Mouse (Mus musculus): Measurements from ENCODE around the gene Fbxl15.

Fbxl15 gene

GRCm38 (mm10) chr19:46308706-46309435 is 19.1 kb upstream of the Fbxl15 start:
- DNase-seq (ENCODE audit: low spot score), result no peak

DNA sequence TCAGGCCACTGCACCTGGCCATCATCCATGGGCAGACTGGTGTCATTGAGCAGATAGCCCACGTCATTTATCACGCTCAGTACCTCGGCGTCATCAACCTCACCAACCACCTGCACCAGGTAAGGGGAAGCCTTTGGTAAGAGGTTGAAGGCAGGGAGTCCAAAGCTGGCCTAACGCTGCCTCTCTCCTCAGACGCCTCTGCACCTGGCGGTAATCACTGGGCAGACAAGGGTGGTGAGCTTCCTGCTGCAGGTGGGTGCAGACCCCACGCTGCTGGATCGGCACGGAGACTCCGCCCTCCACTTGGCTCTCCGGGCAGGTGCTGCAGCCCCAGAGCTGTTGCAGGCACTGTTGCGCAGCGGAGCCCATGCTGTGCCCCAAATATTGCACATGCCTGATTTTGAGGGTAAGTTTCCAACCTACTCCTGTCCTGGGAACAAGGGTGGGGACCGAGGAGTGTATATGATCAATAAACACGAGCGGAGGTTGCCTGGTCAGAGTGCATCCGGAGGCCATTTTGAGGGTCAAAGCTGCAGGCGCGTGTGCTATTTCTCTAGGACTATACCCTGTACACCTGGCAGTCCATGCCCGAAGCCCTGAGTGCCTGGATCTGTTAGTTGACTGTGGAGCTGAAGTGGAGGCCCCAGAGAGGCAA is 18.2 kb upstream of the Fbxl15 start:
- no peak for DNase-seq (ENCODE audit: low spot score)

GRCm38 (mm10) chr19:46310312-46310865 is 17.6 kb upstream of the Fbxl15 start:
- no peak for DNase-seq (ENCODE audit: low spot score)

DNA sequence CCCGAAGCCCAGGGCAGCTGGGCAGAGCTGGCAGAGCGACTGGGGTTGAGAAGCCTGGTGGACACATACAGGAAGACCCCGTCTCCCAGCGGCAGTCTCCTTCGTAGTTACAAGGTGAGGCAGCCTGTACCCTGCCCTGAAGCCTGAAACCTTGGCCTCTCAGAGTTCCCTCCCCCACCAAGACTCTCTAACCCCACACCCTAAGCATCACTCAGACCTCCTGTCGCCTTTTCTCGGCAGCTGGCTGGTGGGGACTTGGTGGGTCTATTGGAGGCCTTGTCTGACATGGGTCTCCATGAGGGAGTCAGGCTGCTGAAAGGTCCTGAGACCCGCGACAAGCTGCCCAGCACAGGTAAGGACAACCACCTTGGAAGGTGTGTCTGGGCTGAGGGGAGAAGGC is 16.6 kb upstream of the Fbxl15 start:
- no peak for DNase-seq (ENCODE audit: low spot score)

- no peak for DNase-seq (ENCODE audit: low spot score)
Observed at GRCm38 (mm10) chr19:46312566-46312965, 15.4 kb upstream of the Fbxl15 start.

DNA sequence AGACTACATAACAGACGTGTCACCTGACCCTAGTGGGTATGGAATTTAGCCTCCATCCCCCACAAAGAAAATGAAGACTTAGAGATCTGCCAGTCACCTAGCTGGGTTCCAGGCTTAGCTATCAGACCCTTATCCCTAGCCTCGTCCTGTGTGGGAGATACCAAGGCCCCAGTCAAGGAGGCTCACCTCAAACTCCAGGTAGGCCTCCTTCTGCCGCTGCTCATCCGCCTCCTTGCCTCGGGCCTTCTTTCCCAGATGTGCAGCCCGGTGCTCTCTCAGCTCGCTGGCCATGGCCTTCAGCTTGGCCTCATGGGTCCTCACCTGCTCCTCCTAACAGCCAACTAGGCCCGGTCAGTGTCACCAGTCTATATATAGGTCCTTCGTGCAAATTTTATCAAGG is 14.9 kb upstream of the Fbxl15 start:
- DNase-seq (ENCODE audit: low spot score), result no peak

- no peak for DNase-seq (ENCODE audit: low spot score)
Observed at GRCm38 (mm10) chr19:46313591-46313990, 14.4 kb upstream of the Fbxl15 start.

- no peak for DNase-seq (ENCODE audit: low spot score)
Observed at GRCm38 (mm10) chr19:46314151-46314601, 13.8 kb upstream of the Fbxl15 start.

GRCm38 (mm10) chr19:46314872-46315742 is 12.9 kb upstream of the Fbxl15 start:
- DNase-seq (ENCODE audit: low spot score), result no peak

DNA sequence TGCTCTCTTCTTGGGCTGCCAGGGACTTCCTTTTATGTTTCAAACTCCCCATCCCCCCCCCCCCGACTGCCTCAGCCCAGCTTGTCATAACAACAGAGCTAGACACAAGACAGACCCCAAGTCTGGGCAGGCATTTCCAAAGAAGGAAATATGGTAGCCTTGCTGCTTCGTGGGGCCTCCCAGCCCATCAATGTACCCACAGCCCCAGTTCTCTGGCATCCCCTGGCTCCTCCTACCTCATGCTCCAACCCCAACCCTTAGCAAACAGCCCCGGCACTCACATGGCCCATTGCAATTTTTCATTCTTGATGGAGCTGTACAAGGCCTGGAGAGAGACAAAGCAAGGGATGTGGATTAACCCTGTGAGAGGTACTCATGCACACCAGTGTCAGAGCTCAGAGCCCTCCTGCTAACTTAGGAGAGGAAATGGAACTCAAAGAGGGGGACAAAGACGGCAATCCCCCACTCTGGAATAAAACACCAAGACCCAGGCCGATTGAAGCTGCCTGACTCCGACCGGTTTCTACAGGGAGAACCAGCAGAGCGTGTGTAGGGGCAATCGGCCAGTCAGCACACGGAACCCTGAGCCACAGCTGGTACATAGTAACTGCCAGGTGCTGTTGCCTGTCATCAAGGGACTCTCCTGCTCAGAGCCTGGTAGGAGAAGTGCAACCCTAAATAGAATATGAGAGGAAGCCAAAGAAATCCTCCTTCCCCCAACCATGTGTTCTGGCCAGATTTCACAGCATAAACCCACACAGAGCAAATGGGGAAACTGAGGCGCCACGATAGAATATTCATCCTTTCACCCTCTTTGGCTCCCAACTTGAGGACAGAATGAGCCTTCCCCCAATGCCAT is 12.0 kb upstream of the Fbxl15 start:
- DNase-seq (ENCODE audit: low spot score), result no peak

DNA sequence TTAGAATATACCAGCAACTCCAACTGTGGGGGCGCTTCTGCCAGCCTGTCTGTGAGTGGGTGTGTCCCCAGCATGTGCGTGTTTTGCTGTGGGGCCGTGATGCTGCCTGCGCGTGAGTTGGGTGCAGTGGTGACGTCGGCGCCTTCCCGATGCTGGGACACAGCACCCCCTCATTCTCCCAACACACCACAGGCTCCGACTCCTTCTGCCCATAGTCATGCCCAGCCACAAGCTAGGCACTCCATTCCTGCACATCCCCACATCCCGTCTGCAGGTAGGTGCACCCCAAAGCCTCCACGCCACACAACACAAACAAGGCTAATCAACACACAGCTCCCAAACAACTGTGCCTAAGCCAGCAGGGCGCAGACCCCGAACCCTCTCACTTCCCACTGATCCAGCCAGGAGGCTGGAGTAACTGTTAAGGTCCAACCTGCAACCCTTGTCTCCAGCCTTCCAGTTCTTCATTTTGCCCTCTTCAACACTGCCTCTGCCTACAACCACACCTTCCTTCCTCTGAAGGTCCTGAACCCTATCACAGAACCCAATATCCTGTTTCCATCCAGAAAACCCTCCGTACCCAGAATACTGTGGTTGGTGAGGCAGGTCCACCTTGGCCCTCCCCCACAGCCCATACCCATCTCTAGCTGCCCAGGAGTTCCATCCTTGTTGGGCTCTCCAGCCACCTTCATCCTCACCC is 11.0 kb upstream of the Fbxl15 start:
- no peak for DNase-seq (ENCODE audit: low spot score)

DNA sequence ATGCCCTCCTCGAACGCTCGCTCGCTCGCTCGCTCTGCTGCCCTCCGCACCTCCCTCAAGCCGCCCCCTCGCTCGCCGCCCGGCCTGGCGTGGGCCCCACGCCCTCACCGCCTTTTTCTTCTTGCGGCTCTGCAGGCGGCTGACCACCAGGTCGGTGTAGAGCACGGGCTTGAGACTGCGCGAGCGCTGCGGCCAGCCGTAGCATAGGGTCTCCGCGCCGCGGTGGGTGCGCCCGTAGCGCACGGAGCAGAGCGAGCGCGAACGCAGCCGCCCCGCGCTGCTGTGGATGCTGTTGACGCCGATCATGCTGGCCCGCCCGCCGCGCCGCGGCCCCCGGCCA is 10.5 kb upstream of the Fbxl15 start:
- no peak for DNase-seq (ENCODE audit: low spot score)

DNA sequence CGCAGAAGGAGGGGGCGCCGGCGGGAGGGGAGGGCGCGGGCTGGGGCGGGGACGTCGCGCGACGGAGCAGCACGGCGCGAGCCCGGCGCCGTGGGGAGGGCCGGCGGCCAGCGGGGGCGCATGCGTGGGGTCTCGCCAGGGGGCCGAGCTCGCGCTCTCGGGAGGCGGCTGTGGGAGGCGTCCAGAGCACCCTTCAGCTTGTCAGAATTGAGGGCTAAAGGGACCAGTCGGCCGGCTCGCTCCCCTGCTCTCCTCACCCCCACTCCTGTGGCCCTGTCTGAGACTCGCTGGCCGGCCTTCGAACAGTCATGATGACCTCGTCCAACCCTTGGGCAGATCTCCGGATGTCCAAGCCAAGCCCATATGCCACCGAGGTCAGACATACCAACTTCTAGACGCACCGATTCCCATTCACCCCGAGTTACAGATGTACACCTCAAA is 9.9 kb upstream of the Fbxl15 start:
- DNase-seq (ENCODE audit: low spot score), result no peak

DNA sequence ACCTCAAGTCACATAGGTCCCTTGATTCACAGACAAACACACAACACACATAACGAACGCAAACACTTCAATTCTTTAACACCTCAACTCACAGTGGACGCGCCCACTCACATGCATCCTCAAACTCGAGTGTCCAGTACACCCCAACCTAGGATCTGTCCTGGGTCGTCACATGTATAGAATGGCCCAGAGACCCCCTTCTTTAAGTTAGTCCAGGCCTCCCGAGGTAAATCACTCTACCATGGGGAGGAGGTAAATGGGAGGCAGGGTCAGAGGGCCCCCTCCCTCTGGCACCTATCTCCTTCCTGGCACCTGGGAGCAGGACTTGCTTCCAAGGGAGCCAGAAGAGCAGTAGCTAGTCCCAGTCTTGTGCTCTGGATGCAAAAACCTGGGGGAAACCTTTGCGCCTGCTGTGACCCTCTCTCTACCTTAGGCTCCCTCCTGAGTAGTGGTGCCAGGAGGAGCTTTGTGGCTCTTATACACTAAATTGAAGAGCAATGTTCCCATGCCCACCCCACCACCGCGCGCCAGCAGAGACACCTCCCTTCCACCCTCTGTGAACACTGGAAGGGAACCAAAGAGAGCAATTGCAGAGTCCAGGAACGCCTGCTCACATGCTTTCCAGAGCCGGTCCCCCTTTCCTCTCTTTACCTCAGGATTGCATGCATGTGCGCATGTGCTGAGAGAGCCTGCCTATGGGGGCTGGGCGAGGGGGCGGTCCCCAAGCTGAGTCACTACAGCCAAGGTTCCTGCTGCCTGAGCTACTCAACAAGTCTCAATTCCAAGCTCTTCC is 9.2 kb upstream of the Fbxl15 start:
- DNase-seq (ENCODE audit: low spot score), result no peak

DNA sequence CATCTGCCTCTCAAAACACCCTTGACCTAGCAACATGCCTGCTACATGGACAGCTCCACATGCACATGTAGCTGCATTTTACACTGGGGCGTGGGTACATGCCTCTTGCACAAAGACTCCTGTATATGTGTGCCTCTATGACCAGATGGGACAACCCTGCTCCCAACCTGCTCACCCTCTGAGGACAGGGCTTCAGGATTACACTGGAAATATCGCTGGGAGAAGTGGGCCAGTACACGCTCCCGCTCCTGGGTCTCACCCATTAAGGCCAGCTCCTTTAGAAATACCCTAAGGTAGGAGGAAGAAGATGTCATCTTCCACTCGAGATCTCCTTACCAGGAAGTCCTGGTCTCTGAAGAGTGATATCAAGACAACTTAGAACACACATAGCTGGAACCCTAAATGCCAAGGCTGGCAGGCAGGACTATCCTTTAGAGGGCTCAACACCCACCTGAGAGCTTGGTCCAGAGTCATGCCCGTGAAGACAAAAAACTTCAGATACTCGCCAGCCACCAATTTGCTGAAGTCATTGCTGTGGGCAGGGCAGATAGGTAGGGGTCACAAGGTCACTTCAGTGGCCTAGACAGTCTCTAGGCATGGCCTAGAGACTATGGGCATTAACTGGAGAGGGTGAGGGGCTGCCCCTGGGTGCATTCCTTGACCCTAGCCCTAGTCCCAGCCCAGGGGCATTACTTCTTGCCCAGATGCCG is 7.8 kb upstream of the Fbxl15 start:
- no peak for DNase-seq (ENCODE audit: low spot score)

DNA sequence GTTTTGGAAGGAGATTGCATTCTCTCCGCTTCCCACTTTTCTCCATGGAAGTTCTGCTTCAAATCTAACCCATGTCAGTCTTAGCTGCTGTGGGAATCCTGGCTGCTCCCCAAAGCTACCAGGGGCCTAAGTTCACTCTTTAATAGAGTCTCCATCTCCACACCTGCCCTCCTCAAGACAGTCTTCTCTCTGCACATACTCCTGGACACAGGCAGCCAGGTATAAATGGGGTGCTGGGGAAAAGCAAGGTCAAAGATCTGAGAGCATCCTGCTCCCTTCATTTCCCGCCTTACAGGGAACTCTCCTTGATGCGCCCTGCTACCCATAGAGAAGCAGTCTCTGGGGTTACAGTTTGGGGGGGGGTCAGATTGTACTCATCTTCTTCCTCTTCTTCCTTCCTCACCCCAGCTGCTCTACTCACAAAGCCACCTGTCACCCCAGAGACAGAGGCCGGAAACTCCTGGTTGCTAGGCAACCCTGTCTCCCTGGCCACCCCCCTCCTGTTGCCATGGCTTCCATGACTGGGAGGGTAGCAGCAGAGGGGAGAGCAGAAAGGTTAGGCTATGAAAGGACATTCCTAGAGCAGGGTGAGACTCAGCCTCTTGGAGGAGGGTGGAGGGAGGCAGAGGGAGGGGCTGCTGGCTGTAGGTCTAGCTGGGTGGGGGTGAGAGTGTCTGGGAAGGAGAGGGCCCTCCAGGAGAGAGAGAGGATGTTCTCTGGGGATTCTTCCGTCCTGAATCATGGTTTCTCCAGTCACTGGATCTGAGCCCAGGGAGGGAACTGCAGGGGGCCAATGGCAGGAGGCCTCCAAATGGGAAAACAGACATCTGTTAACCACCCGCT is 6.7 kb upstream of the Fbxl15 start:
- DNase-seq (ENCODE audit: low spot score), result no peak

DNA sequence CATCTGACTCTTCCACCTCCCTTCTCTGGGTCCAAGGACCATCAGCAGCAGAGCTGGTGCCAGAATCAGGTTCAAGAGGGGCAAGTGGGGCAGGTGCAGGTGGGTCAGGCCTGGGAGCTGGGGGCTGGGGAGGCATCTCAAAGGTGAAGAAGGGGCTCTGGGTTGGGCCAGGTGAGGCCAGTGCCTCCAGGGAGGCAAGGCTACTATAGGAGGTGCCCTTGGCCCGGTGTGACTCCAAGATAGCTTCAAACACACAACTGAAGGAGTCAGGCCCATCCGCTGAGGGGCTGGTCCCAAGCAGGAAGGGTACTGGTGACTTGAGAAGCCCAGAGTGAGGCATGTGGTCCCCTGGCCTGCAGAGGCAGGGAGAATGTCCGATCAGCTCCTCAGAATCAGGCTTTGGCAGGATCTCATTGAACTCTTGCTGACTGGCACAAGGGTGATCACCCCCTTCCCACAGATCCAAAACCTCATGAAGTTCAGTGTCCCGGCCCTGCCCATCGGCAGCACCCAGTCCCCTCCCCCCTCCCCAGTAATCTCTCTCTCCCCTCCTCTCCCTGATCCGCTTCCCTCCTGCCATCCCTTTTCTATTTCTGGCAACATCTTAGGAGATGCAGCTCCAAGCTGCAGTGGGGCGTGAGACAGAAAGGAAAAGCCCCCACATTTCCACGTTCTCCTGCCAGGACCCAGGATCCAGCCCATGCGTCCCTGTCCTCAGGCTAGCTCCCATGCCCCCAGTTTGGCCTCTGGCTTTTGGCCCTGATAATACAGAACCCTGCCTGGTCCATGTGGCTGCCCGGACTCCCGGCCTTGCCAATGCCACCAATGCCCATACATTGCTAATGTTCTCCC is 5.6 kb upstream of the Fbxl15 start:
- DNase-seq (ENCODE audit: low spot score), result no peak

Measured in layer of hippocampus, adult 9-10 months (tissue).